Mouse (Mus musculus) frontal cortex, postnatal 14 days (tissue): ENCODE measurements around the gene Erlin1.

Experiments used
- DNase-seq, 2 experiments: peaks; one replicate each; pipeline ENCODE4 v3.0.0; 2022; ENCODE audit warnings: low spot score in 2 of 2

The Erlin1 gene

DNA sequence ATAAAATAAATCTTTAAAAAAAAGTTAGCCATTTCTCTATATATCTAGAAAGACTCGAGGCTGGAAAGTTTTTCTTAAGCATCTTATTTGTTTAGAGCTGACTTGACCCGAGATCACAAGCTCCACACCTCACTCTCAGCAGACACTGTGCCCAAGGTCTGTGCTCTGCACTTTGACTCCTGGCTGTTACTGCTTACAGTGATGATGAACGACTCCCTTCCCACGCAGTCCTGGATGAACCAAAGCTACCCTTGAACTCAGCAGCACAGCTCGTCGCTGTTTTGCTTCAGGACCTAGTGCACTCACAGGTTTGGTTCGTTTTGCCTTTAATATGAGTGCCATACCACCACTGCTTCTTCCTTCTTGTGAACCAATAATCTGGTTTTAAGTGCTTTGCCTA lies 5.8 kb downstream of the Erlin1 start:
- DNase-seq = no peak

DNA sequence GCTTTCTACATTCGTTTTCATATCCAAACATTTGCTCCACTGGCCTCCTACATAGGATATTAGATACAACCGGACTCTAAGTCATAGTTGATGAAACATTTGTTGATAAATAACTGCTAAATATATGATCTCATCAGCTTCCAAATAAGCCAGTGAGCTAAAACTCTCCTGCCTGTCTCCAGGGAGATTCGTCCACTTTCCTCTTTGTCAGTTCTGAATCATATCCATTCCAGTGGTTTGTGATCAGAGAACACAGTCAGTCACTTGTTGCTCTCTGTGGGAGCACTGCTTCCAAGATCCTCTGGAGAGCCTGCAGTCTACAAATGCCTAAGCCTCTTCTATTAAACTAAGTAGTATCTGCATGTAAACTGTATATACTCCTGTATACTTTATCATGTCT lies 9.4 kb downstream of the Erlin1 start:
- no peak for DNase-seq

DNA sequence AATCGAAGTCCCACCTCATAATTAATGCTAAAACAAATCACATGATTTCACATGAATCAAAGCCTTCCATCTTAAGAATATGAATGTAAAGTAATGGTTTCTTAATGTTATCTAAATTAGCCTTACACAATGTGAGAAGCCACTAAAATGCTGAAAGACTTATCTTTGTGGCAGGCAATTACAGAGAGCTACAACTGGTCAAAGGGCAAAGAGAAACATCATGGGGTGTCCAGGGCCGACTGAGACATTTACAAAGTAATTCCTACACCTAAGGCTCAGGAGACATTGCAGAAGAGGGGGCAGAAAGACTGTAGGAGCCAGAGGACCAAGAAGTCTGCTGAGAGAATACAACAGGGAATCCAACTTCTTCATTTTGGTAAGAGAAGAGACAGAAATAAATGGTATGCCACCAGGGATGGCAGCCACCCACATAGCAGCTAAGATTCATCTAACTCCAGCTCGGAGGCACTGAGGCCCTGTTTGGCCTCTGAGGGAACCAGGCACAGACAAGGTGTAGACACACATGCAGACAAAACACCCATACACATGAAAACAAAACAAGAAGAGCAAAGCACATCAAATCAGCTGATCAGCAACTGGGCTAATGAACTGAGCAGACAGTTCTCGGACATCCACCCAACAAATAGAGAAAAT lies 14.3 kb downstream of the Erlin1 start:
- DNase-seq = no peak

DNA sequence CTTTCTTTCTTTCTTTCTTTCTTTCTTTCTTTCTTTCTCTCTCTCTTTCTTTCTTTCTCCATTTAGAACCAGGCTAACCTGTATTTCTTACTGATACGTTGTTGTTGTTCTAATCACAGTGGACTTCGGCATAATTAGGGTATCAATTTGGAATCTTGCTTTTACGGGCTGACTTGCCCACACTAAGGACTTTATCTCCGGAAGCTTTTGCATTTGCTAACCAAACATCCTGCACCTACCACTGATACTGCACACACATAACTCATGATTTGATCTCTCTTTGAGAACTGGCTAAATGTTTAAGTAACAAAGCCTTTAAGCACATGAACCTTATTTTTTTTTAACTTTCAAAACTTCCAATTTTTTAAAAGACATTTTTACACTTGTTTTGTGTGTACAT lies 19.2 kb downstream of the Erlin1 start:
- no peak for DNase-seq

DNA sequence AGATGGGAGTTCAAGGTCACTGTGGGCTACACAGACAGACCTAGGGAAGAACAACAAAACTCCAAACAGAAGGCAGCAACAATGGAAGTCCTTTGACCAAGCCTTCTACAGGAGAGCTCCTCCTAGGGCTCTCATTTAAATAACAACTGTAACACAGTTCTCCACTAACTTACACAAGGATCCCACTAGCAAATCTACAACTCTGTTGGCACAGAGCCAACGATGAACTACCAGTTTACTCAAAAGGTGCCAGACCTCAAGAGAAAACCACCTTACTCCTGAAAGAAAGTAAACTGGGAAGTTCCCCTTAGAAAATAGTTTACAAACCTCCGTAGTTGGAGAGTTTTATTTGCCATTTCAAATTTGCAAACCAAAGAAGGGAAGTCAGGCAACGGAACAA lies 20.3 kb downstream of the Erlin1 start:
- no peak for DNase-seq

DNA sequence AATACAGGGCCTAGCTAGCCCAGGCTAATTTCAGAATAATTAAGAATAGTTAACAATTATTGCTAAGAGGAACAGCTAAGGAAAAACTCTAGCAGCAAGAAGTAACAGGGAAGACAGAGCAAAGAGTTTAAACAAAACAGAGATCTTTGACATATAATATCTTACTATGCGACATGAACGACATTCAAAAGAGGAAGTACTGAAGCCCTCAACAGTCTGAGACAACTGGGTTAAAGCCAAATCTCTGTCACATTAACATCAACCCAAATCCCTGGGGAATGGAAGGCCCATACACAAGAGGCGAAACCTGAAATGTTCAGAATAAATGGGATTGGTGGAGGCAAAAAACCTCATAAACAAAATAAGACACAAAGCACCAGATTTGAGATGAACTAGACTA lies 23.7 kb downstream of the Erlin1 start:
- DNase-seq = no peak

DNA sequence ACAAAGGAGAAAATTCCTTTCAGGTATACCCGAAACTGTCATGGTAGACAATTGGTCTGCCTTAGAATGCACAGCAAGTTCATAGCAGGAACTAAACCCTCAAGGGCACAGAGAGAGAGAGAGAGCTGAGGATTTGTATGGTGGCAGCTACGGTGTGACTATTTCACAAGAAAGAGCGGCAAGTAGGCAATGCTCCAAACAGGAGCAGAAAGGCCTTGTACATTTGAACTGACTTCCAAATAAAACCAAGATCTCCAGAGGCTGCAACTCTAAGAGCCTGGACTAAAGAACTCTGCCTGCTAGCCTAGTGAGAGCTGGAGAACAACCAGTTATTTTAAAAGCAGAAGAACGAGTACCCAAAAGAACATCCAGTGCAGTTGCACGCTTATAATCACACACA lies 27.5 kb downstream of the Erlin1 start:
- DNase-seq = no peak

DNA sequence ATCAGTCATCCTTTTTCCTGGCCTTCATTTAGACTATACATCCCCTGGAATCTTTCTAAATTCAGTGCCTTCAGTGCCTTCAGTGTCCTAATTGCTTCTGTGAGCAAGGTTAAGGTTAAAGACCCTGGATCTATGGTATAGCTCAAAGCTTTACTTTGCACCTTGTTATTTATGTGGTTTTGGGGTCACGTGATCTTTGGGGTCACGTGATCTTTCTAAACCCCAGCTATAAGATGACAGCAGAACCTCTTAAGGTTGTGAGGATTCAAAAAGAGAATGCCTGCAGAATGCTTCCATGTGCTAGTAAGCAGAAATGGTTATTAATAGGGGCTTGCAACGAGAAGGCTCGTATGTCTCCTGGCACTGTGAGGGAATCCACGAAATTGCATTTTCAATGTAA lies 36.2 kb downstream of the Erlin1 start:
- DNase-seq = no peak

DNA sequence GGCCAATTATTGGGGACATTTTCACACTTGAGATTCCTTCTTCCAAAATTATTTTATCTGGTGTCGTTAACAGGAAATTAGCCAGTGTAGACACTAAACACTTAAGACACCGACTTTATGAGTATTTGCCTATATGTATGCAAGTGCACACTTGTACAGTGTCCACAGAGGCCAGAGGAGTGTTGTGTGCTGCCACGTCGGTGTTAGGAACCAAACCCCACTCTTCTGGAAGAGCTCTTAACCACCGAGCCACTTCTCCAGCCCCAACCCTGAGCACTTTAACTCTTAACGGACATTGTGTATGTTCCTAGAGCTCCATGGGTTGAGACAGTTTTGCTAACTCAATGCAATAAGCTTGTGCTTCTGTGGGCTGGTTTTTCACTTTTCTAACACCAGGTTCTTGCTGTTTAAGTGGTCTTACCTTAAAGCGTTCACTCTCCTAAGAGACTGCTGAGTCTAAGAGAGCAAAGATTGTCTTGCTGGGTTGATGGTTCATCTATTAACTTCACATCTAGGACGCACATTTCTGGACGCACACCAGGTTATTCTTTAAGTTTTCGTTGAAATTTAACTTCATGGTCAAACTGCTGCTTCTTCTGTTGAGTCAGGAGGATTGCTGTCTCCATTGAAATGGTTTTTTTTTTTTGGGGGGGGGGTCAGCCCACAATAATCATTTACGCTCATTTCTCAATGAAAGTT lies 37.4 kb downstream of the Erlin1 start:
- DNase-seq = no peak

DNA sequence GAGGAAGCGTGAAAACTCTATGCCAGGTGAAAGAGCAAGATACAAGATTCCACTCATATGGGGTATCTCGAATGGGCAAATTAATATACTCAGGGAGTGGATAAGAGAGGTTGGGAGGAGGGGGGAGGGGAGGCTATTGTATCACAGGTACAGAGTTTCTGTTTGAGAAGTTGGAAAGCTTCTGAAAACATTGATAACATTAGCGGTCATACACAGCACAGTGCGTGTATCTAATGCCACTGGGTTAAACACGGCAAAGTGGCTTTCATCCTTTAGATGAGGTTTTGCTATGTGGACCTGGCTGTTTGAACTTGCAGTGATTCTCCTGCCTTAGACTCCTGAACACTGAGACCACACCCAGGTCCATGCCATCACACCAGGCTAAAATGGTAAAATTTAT lies 39.6 kb downstream of the Erlin1 start:
- no peak for DNase-seq

DNA sequence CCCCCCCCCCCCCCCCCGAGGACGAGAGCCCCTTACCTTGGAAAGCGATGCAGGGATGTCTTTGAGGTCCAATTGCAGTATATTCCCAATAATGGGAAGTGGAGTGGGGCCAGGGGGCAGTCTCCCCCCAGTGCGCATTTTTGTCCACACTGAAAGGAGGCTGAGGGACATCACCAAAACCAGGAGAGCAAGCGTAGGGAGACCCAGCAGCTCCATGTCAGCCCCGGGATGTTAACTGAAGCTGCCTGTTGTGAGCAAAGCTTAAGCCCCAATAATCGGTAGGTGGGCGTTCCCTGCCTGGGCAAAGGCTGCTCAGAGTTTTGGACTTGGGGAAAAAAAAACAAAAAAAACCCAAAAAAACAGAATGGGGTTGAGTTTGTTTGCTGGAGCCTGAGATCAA lies 40.6 kb downstream of the Erlin1 start, which contains the start of gene Cyp2c23:
TSS of gene Cyp2c23 (minus strand) at position 237 of the 400 bp plus-strand sequence.
- DNase-seq = no peak

DNA sequence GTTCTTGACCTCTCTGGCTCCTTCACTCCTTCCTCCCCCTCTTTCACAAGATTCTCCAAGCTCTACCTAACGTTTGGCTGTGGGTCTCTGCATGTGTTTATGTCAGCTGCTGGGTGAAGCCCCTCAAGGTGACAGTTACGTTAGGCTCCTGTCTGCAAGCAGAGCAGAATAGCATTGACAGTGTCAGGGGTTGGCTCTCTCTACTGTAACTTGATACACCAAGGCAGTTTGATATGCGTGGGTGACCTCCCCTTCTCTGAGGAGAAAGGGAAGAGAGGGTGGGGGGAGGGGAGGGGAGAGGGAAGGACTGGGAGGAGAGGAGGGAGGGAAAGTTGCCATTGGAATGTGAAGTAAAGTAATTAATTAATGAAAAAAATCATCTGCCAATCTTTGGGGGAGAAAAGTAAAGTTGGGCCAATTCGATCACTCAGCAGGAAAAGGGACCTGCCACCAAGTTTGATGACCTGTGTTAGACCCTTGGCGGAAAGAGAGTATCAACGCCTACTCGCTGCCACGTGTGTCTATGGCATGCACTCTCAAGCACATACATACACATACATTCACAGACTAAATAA lies 42.5 kb downstream of the Erlin1 start:
- no peak for DNase-seq

DNA sequence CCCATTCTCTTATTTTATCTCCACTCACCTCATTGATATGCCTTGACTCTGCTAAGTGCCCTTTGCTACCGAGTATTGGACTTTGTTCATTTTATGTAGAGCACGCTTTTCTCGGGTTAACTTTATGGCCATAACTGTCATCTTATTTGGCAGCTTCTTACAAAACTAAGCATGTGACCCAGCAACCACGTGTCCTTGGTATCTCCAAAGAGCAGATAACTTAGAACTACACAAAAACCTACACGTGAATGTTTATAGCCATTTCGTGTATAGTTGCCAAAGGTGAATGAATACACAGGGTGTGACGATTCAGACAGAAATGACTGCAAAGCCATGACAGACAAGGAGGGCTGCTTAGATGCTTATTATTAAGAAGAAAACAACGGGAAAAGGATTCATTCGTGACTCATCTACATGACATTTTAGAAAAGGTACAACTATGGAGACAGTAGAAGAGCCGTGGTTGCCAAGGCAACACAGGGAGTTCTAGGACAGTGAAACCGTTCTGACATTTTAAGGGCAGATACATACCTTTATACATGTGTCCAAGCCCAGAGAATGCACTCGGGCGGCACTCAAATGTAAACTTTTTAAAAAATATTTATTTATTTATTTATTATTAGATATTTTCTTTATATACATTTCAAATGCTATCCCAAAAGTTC lies 44.5 kb downstream of the Erlin1 start:
- no peak for DNase-seq

DNA sequence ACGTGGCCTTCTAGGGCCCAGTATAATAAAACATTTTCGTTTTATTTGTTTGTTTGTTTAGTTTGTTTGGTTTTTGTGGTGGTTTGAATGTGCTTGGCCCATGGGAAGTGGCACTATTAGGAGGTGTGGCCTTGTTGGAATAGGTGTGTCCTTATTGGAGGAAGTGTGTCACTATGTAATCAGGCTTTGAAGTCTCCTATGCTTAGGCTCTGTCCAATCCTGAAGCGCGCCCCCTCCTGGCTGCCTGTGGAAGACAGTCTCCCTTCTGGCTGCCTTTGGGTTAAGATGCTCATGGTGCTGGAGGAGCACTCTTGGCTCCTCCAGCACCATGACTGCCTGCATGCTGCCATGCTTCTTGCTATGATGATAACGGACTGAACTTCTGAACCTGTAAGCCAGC lies 46.5 kb downstream of the Erlin1 start:
- DNase-seq = no peak

DNA sequence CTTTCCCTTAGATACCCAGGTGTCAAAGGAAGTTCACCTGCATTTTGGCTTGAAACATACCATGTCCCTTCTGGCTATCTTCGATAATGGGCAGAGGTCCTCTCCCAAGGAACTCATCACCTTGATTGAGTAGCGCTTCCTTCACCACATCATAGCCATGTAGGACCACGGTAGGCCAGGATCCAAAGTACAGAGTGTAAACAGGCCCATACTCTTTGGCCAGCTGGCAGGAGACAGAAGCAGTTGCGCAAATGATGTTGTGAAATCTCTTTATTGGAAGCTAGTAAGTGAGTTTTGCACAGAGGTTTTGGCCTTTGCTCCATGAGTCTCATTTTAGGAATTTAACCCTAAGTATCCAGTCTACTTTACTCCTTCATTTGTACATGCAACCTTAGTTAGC lies 48.1 kb downstream of the Erlin1 start:
- DNase-seq = no peak

DNA sequence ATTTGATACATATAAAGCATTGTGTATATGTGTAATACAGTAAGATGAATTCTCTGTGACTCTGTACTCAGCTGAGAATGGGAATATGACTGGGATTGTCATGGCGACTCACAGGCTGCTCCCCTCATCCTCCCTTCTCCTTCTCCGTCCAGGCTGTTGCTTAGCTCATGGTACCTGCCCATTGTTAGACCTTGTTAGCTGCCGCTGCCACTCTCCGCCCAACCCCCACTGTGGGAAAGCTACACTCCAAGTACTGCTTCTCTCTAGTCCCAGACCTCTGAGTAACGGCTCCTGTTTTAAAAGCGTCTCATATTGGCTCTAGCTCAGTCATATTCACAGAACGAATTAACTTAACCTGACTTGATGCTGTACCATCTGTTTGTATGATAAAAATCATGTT lies 49.8 kb downstream of the Erlin1 start:
- no peak for DNase-seq

DNA sequence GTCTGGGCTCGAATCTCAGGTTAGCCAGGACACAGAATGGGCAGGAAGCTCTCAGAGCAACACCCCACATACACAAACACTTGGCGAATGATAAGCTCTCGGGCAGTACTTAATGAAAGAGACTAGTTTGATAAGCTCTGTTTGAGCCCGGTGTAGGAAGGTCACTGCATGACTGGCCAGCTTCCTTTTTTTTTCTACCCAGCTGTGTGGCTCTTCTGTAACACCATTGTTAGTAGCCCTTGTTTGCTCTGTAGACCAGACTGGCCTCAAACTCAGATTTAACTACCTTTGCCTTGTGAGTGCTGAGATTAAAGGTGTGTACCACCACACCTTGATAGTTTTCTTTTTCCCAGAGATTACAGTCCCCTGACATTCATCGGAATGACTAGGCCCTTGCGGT lies 55.7 kb downstream of the Erlin1 start:
- no peak for DNase-seq

DNA sequence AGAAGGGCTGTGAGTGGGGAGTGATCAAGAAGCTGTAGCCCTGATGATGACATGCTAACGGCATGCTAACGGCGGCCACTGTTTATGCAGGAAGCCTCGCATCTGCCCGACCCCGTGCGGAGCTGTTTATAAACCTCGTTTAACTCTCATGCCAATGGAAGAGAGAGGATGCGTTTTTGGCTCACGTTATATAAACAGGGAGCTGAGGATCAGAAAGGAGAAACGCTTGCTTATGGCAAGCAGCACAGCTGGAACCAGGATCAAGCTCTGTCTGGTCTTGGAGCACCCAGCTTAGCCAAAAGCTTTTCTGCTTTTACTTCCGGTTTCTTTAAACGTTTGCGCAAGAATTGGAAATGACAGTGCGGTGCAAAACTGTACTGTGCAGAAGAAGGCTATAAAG lies 60.8 kb downstream of the Erlin1 start:
- no peak for DNase-seq

DNA sequence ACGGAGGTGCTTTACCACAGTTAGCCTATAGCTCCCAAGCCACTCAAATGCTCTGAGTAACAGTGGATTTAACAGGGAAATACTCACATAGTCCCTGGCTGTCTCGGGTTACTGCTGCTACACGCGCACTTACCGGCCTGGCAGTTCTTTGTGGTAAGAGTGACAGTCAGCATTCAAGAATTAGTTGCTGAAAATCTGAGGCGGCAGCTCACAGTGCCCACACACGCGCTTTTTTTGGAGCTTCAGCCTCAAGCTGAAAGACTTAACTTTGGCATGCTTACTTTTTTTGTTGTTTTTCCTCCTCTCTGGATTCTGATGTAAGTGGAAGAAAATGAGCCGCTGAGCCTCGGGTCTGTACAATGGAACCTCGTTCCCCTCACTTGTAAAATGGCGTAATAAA lies 62.4 kb downstream of the Erlin1 start:
- peak in 1 of 2 experiments; percentile 17 for DNase-seq

DNA sequence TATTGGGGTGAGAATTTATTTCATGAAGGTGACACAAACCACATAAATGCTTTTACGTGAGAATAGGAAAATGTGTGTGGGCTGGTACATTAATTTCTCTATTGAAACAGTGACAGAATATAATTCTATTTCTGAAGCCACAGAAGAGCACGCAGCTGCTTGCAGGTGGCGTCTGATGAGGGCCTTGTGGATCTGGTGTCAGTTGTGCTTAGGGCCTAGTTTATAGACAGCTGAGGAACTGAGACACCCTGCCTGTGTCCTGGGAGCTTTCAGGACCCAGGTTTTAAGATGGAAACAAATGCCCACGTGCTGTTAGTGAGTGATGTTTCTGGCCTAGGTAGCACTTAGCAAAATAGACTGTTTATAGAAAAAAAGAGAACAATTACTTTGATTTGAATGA lies 64.6 kb downstream of the Erlin1 start:
- no peak for DNase-seq

DNA sequence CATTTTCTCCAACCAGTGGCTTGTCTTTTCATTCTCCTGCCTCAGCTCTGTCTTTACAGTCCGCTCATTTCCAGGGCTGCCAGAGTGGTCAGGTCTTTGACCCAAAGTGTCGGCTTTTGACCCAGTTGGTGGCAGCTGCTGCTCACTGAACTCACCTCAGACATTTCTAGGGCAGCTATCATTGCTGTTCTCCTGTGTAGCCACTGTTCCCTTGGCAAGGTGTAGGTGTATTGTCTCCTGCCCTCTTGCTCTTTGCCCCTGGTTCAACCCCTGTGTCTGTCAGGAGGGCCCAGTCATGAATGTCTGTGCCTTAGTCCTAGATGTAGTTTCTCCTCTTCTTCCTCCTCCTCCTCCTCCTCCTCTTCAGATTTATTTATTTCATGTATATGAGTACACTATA lies 65.3 kb downstream of the Erlin1 start:
- no peak for DNase-seq

DNA sequence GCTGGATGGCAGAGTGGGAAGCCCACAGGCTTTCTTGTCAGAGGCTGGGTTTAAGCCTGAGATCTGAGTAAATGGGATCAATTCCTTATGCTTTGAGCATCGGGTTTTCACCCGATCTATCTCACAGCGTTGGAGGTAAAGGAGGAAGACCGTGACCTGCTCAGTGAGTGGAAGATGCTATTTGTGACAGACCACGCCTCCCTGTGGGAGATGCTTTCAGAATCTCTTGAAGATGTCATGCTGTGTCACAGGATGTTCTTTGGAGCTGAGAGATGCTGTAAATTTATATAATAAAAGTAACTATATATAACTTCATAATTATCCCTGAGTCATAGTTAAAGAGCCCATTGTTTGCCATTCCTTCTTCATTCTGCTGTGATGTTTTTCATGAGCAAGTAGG lies 68.9 kb downstream of the Erlin1 start:
- DNase-seq = peak in 1 of 2 experiments; percentile 22

DNA sequence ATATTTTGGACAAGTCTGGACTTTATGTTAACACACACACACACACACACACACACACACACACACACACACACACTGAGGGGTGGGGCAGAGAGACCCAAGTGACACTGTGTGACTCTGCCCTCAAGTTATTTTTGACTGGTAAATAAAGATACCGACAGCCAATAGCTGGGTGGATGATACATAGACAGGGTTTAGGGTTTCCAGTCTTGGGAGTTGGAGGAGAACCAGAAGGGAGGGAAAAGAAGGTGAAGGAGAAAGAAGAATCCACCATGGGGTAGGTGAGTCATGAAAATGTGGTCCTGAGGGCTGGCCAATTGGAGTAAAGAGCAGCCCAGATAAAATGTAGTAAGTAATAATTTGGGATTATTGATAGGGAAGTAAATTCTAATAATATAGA lies 69.5 kb downstream of the Erlin1 start:
- no peak for DNase-seq
